Mouse (Mus musculus) ovary, postnatal 10 days (tissue): Measurements from ENCODE around the gene Pnp.
"Not testable (repeated sequence)": the region's sequence is repeated elsewhere in the genome, so short reads cannot be mapped to it uniquely, and the experiment has no call there.

Experiments
- DNase-seq: peaks from one replicate; pipeline ENCODE4 v3.0.0; 2022; ENCODE audit warnings: low spot score

The Pnp gene

GRCm38 (mm10) chr14:50930754-50931492 is at the start of gene Pnp, which contains the start of gene Pip4p1:
Gene Pnp (plus strand): TSS chr14:50931082.
Gene Pip4p1 (minus strand): TSS chr14:50930856.
- DNase-seq, result peak; percentile 89

GRCm38 (mm10) chr14:50891621-50892020 is 39.3 kb upstream of the Pnp start:
- DNase-seq, result no peak

GRCm38 (mm10) chr14:50892091-50892490 is 38.8 kb upstream of the Pnp start:
- DNase-seq, result no peak

GRCm38 (mm10) chr14:50892541-50893459 is 38.1 kb upstream of the Pnp start:
- peak; percentile 7 for DNase-seq

- no peak for DNase-seq
Observed at GRCm38 (mm10) chr14:50895407-50895806, 35.5 kb upstream of the Pnp start.

- DNase-seq, result peak; percentile 21
Observed at GRCm38 (mm10) chr14:50895985-50896746, 34.7 kb upstream of the Pnp start.

GRCm38 (mm10) chr14:50896747-50897373 is 34.0 kb upstream of the Pnp start:
- DNase-seq, result no peak

GRCm38 (mm10) chr14:50897374-50897765 is 33.5 kb upstream of the Pnp start, which contains the start of gene Klhl33:
Gene Klhl33 (minus strand): TSS chr14:50897507.
- DNase-seq, result no peak

GRCm38 (mm10) chr14:50897992-50898391 is 32.9 kb upstream of the Pnp start:
- not testable (repeated sequence) for DNase-seq

- no peak for DNase-seq
Observed at GRCm38 (mm10) chr14:50903973-50904827, 26.7 kb upstream of the Pnp start.

- no peak for DNase-seq
Observed at GRCm38 (mm10) chr14:50904828-50905129, 26.1 kb upstream of the Pnp start.

- DNase-seq, result not testable (repeated sequence)
Observed at GRCm38 (mm10) chr14:50905327-50905726, 25.6 kb upstream of the Pnp start.

GRCm38 (mm10) chr14:50908126-50908525 is 22.8 kb upstream of the Pnp start:
- no peak for DNase-seq

GRCm38 (mm10) chr14:50911356-50911755 is 19.5 kb upstream of the Pnp start:
- DNase-seq, result no peak

GRCm38 (mm10) chr14:50923437-50923836 is 7.4 kb upstream of the Pnp start:
- not testable (repeated sequence) for DNase-seq

GRCm38 (mm10) chr14:50924281-50925064 is 6.4 kb upstream of the Pnp start, which contains the start of the genes Osgep and Apex1:
Gene Osgep (minus strand): TSS chr14:50924893.
Gene Apex1 (plus strand): TSS chr14:50924968.
- DNase-seq, result peak; percentile 95

- no peak for DNase-seq
Observed at GRCm38 (mm10) chr14:50925111-50925920, 5.6 kb upstream of the Pnp start.

- DNase-seq, result no peak
Observed at GRCm38 (mm10) chr14:50927366-50927765, 3.5 kb upstream of the Pnp start.

- no peak for DNase-seq
Observed at GRCm38 (mm10) chr14:50929951-50930350, 931 bp upstream of the Pnp start.
